Mouse (Mus musculus): ENCODE results near the gene Gm20388.

DNA sequence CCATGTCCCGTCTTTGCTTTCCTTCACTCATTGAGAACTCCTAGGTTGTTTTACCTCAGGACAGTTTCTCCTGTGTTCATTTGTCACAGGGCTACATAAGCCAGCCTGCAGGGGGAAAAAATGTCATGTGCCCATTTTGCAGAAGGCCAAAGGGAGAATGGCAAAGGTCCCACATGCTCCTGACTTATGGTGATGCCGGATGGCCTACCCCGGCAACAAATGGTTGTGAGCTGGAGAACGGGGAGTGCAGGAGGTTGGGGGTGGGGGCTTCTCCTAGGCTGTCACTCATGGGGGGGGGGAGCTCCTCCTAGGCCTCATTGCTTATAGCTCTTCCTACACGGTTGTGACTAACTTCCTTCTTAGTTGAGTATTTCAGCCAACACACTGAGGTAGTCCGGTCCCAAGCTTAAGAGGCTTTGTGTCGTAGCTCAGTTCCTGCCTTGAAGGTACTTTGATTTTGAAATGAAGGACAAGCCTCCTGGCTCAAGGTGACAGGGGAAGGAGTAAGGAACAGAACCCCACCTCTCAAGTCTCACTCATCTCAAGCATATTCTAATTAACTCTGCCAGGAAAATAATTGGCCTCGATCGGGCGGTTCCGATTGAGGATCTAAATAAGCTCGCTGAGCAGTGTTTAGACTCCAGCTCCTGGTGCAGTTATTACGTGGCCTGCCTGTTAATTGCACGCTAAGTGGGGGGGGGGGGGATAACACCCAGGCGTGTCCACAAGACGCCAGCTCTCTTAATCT is 4233.4 kb downstream of the Gm20388 start:
- TF ChIP-seq CTCF (IDR thresholded peaks at IDR 0.05; ENCODE audit: control insufficient read depth, insufficient read depth, low read length) (no peak), POLR2A (IDR thresholded peaks at IDR 0.05; ENCODE audit: borderline replicate concordance, control insufficient read depth, low read depth, low read length) (no peak)

All from bone marrow, adult 2 months (tissue).